Mouse (Mus musculus): ENCODE results near the gene Dnajc4.
"Not testable (repeated sequence)": the region's sequence is repeated elsewhere in the genome, so short reads cannot be mapped to it uniquely, and the experiment has no call there.

Gene Dnajc4

DNA sequence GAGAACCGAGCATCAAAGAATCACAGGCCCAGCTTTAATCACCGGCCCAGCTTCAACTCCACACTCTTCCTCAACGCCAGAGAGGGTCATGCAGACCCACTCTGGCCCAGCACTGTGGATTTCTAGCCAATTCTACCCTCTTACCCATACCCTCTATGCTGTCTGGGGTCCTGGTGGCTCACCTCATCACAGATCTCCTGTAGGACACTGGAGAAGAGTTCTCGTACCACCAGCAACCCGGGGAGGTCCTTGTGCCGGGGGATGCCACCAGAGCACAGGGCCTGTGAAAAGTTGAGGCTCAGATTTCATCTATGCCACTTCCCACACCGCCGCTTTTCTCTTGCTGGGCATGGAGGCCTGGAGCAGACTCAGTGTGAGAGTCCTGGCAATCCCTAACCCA lies 2.1 kb upstream of the Dnajc4 start:
- no peak for DNase-seq

DNA sequence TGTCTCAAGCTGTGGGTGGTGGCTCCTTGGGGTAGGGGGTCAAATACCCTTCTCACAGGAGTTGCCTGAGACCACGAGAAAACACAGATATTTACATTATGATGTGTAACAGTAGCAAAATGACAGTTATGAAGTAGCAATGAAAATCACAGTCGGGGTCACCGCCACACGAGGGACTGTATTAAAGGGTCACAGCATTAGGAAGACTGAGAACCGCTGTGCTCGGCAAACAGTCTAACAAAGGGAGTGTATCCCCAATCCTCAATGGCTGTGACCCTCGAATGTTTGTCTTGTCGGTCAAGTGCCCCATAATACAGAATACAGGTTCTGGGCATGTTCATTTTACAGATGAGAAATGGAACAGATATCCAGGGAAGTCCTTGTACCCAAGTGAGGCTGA lies 1.6 kb upstream of the Dnajc4 start:
- DNase-seq: no peak

DNA sequence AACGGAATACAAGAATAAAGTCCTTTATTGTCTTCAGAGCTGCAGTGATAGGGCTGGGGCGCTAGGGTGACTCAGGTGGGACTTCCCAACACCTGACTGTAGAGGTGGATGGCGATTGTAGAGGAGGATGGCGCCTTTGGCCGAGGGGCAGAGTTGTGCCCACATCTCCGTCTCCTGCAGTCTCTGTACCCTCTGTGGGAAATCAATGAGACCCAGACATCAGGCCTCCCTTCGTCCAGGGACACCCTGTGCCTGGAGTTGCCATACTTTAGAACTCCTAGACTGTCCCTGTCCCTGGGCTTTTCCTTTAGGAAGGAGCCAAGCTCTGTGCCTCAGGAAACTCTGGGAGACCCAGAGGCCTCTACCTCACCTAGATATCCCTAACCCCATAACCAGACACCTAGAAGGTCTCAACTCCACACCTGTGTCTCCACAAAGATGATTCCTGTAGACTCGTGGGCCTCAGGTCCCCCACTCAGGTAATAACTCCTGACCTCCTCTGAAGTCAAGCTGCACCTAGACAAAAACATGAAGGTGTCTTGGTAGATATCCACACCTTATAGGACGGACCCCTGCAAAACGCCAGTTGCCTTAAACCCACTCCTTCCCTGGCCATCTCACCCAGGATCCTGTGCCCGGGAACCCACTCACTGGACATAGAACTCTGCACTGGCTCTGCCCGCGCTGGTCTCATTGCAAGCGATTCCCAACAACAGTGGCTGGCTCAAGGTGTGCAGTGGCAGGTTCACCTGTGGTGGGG lies 819 bp upstream of the Dnajc4 start:
- DNase-seq: no peak

- DNase-seq: not testable (repeated sequence)
Observed at GRCm38 (mm10) chr19:6991166-6991565, 1.2 kb downstream of the Dnajc4 start.

DNA sequence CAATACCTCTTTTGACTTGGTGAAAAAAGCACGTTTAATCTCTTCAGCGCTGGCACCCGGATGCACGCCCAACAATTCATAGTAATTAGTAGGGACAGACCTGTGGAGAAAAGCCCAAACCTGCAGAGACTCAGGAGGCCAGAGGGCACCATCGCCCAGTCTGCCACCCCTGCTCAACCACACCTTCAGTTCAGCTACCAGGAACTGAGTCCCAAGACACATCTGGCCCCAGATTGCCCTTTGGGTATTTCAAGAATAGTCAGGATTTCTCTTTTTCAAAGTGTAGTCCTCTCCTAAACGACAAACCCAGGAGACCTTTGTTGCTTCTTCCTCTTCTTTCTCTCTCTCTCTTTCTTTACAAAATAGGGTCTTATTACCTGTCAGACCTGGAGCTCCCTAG lies 1.7 kb downstream of the Dnajc4 start:
- no peak for DNase-seq

DNA sequence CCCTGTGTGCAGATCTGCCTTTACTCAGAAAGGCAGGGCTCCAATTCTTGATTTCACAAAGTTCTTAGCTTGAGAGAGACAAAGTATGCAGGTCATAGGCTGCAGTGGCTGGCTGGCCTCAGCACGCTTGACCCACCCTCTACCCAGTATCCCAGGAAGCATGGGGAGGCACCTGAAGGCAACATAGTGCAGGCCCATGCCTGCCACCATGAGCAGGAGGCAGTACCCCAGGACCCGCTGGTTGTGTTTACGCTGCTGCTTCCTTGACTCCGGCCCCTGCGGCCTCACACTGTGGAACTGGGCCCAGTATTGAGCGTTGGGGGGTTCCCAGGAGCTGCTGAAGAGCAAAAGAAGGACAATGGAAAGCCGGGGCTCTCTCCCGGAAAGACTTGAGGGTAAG lies 3.1 kb downstream of the Dnajc4 start:
- no peak for DNase-seq

DNA sequence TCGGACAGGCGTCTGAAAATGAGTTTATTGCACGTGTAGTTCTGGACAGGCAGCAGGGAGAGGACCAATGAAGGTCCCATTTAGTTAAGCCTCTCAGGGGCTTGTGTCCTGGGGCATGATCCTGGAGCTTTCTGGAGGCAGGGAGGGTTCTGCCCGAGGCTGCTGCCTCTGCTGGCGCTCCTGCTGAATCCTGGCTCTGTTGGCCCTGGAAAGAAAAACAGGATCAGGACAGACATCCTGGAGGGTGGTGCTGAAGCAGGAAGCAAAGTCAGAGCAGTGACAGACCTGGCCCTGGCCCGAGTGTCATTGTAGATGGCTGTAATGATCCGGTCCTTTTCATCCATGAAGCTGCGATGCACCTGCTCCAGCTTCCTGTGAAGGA lies 4.5 kb downstream of the Dnajc4 start:
- DNase-seq: no peak

DNA sequence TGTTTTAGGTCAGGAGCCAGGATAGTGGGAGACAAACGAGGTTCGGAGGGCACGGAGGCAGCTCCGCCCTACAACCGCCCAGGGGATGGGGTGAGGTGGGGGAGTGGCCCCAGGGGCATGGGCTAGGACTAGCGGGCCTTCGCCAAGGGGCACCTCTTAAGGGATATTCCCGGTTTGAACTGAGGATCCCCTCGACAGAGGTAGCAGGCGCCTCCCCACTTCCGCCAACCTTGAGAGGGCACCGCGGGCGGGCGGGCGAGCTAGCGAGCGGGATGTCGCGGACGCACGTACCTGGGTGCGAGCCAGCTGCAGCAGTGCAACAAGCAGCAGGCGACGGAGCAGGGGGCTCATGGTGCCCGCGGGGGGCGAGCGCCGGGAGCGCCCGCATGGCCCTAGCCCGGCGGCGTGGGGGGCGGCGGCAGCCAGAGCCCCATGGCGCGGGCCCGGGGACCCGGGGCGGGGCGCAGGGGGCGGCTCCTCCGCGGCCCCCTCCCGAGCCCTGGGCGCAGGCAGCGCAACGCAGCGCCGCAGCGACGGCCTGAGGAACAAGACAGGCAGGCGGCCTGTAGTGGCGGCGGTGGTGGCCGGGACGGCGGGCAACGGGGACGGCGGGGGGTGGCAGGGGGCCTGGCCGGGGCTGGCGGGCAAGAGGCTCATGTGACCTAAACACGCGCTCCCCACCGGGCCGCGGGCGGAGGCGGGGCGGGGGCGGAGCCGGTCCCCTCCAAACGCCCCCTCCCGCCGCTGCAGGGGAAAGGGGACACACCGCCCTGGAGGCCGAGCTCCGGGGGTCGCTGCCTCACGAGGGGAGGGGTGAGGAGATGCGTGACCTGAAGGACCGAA lies 5.1 kb downstream of the Dnajc4 start, which contains the start of gene Vegfb:
Vegfb (minus strand) TSS at position 591 of the 843 bp plus-strand sequence.
- peak; percentile 83 for DNase-seq

GRCm38 (mm10) chr19:6985951-6986708 lies 6.2 kb downstream of the Dnajc4 start:
- DNase-seq: no peak

- no peak for DNase-seq
Observed at GRCm38 (mm10) chr19:6985300-6985699, 7.1 kb downstream of the Dnajc4 start.

DNA sequence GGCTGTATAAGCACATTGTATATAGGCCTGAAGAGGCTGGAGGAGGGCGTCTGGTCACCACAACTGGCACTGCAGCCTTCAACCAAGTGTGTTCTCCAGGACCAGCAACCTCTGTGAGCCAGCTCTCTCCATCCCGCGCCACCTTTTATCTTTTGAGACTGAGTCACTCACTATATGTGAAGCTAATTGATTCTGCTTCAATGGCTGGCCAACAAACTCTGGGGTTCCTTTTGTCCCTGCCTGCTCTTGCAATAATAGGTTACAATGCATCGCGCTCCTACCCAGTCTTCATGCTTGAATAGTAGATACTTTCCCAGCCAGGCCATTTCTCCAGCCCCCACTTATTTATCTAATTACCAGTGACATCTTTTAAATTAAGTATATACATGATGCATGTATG lies 8.8 kb downstream of the Dnajc4 start:
- DNase-seq: no peak

DNA sequence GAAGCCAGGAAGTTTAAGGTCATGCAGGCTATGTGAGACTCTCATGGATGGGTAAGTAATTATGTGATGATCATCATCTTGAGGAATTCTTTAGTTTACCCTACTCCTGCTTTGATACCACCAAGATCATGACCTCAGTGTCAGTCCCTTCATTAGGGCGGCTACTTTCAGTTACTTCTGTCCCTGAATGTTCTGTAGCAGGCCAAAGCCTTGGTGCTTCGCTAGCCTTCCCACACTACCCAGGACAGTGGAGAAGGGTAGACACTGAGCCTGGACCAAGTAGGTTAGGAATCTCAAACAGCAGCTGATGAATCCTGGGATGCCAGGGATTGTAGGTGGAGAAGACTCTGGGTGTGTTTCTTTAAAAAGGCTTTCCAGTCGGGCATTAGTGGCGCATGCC lies 10.9 kb downstream of the Dnajc4 start:
- no peak for DNase-seq

DNA sequence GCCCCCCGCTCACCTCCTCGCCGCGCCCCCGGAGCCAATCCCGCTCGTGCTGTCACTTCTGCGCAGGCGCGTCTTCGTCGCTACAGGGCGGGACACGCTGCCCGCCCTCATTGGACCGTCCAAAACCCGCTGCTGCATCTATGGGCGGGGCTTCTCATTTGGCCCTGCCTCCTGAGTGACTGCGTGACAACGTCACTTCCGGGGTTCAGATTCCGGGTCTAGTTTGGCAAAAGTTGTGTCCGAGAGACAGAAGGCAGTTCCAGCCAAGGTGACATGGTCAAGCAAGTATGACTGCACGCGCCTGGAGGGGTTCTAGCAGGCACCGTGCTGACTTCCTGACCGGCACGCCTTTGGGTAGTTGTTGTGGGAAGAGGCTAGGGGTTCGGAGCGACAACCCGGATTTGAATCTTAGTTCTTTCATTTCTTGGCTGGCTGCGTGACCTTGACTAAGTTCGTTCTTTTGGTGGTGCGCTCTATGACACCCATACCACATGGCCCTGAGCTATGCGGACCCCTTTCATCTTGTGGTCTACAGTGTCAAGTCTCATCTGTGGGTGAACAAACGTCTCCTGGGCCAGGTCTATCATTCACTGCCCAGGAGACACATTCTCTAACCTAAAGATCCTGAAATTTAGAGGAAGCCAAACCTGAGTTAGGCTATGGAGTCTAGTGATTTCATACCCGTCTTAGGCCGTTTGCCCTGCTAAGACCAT lies 11.8 kb downstream of the Dnajc4 start, which contains the start of gene Fkbp2:
Fkbp2 (minus strand) TSS at position 121 of the 713 bp plus-strand sequence.
- peak; percentile 99 for DNase-seq

- DNase-seq: peak; percentile 100
Observed at GRCm38 (mm10) chr19:6979486-6980380, 12.6 kb downstream of the Dnajc4 start.

GRCm38 (mm10) chr19:6979001-6979479 lies 13.3 kb downstream of the Dnajc4 start:
- DNase-seq: peak; percentile 69

DNA sequence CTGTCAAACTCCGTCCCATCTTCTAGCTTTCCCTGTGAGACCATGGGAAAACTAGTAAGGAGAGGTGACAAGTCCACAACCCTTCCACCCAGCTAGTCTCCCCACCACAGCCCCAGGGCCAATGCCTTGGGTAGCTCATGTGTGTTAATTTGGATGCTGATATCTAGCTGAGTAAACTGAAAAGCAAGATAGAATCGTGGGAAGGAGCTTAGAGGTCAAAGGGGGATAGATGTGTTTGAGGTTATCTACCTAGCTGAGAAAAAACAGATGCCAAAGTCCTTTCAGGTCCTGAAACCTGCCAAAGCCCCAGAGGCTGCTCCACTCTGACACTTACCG lies 13.8 kb downstream of the Dnajc4 start:
- DNase-seq: no peak

DNA sequence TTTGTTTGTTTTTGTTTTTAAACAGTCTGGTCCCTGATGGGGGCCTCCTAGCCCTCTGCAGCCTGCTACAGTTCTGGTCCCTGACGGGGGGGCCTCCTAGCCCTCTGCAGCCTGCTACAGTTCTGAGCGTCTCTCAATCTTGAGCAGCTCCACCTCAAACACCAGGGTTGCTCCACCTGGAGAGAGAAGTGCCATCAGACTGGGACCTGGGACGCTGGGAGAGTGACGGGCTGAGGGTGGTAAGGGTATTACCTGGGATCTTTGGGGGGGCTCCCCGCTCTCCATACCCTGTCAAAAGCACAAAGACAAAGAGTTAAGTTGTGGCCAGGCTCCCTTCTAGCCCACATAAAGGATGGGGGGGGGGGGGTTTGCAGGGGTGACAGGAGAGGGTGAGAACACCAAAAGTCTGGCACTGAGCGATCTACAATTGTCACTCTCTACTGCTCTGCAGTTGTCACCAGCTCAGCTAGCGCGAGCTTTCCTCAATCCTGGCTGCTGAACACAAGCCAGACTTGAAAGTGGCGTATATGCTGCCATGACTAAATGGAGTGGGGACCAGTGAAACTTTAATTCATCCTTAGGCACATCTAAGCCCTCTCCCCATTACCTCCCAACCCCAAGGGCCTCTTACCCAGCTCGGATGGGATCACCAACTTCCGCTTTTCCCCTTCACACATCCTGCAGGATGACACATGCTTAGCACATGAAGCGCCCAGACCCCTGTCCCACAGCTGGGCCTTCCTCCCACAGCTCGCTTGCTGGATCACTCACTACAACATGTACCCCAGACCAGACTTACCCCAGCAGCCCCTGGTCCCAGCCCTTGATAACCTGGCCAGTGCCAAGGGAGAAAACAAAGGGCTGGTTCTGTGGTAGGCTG lies 14.4 kb downstream of the Dnajc4 start:
- DNase-seq: peak; percentile 39

- peak; percentile 89 for DNase-seq
Observed at GRCm38 (mm10) chr19:6975537-6976521, 16.5 kb downstream of the Dnajc4 start, which contains the start of gene Plcb3. Gene Plcb3 (minus strand): TSS chr19:6976470.
